In the genomic region with DNA sequence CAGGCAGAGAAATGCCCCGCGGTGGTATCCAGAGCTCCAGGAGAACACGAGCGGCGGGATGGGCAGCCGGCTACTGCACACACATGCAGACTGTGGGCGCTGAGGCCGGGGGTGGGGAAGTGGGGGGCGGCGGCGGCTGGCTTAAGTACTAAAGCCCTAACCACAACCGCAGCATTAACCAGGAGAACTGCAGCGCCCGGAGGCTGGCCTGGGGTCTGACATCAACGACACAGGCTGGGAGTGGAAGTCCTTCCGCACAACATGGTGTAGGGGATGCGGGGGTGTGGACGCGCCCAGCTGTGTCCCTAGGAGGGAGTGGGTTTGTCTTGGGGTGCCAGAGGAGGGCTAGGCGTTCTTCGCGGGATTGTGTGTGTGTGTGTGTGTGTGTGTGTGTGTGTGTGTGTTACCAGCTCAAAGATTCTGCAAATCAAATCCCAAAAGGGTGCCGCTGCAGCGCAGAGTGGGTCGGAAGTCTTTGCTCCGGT, we compare ENCODE assay signal across 7 mouse cellular contexts. TPM values are rescaled to one million over a fixed set of nuclear protein-coding genes. Genes with fewer than 3 reads are reported as not detected.
DNase-seq lines count a peak whose midpoint lies in the region; ATAC-seq and TF ChIP-seq lines count a peak whose summit lies in the region.

No protein-coding gene starts in this region.

- H3K27me3 ChIP-seq in hindbrain, postnatal 0 days (ENCODE audit: insufficient read depth, low read length) = no peaks in the 10 kb centered on the region
- H3K27me3 ChIP-seq in midbrain, embryonic 15.5 days (replicated peaks) = no peaks in the 10 kb centered on the region
- no peaks in the 10 kb centered on the region for H3K27me3 ChIP-seq in splenic B cell, adult 2 months (ENCODE audit: control insufficient read depth, insufficient read depth, low read length, poor library complexity, severe bottlenecking)

- H3K9ac ChIP-seq in hindbrain, postnatal 0 days (replicated peaks; ENCODE audit: low read length) = peak overlapping the region; percentile 69
- H3K9ac ChIP-seq in midbrain, embryonic 15.5 days = peak overlapping the region; percentile 76

- 1% methylated on average over 26 of the region's 26 CpGs for WGBS in hindbrain, postnatal 0 days
- under 1% methylated on average over 26 of the region's 26 CpGs for WGBS in midbrain, embryonic 15.5 days

- peak overlapping the region; percentile 92 for H3K27ac ChIP-seq in hindbrain, postnatal 0 days
- H3K27ac ChIP-seq in midbrain, embryonic 15.5 days = peak overlapping the region; percentile 91

- no peaks in the 10 kb centered on the region for H3K36me3 ChIP-seq in hindbrain, postnatal 0 days (ENCODE audit: insufficient read depth, low read length)
- no peaks in the 10 kb centered on the region for H3K36me3 ChIP-seq in midbrain, embryonic 15.5 days (replicated peaks)
- no peaks in the 10 kb centered on the region for H3K36me3 ChIP-seq in splenic B cell, adult 2 months (ENCODE audit: control insufficient read depth, insufficient read depth, low read length, poor library complexity, severe bottlenecking)

- peak overlapping the region; percentile 77 for H3K4me2 ChIP-seq in hindbrain, postnatal 0 days (ENCODE audit: low read depth, low read length)
- H3K4me2 ChIP-seq in midbrain, embryonic 15.5 days = peak overlapping the region; percentile 90

- no peak for ATAC-seq in hindbrain, postnatal 0 days
- no peak for ATAC-seq in midbrain, embryonic 15.5 days (replicated peaks)

- DNase-seq in MN1 (ENCODE audit: low spot score) = peak; percentile 43
- peak; percentile 71 for DNase-seq in brain, embryonic 14.5 days (ENCODE audit: low read depth)
- DNase-seq in frontal cortex, postnatal 14 days (ENCODE audit: low spot score in 2 of 2) = peak; percentile 38 to 48
- peak; percentile 65 for DNase-seq in hindbrain, postnatal 0 days (ENCODE audit: low spot score)
- peak; percentile 58 for DNase-seq in left cerebral cortex, postnatal 4 days
- DNase-seq in splenic B cell, adult 2 months (ENCODE audit: low read depth, low spot score) = peak; percentile 53

- H3K4me3 ChIP-seq in hindbrain, postnatal 0 days (ENCODE audit: low read length) = peak overlapping the region; percentile 69
- H3K4me3 ChIP-seq in midbrain, embryonic 15.5 days = peak overlapping the region; percentile 68

- no peaks in the 10 kb centered on the region for H3K9me3 ChIP-seq in hindbrain, postnatal 0 days (ENCODE audit: low read length)
- no peaks in the 10 kb centered on the region for H3K9me3 ChIP-seq in midbrain, embryonic 15.5 days

- intact Hi-C loops in left cerebral cortex, postnatal 4 days (cut with DNase I) = loop anchor here (10.0 kb wide), 1 partner anchor 100 kb away; no protein-coding TSS in a partner anchor

- peaks cover 24% of the 10 kb centered on the region for H3K4me1 ChIP-seq in hindbrain, postnatal 0 days (ENCODE audit: insufficient read depth, low read length)
- peaks cover 48% of the 10 kb centered on the region for H3K4me1 ChIP-seq in midbrain, embryonic 15.5 days

- TF ChIP-seq POLR2A in brain, embryonic 14.5 days (IDR thresholded peaks at IDR 0.05; ENCODE audit: borderline replicate concordance, extremely low read depth, insufficient read depth, insufficient read length, poor library complexity, severe bottlenecking) = no peak

- no peak for TF ChIP-seq CTCF in brain, embryonic 14.5 days (IDR thresholded peaks at IDR 0.05; ENCODE audit: borderline replicate concordance, extremely low read depth, insufficient read depth, insufficient read length)
- no peak for TF ChIP-seq CTCF in hindbrain, postnatal 0 days (IDR thresholded peaks at IDR 0.05; ENCODE audit: low read depth)

RNA-seq across cellular contexts. Expression of a gene that starts 2.0 kb away (rescaled TPM):
- 31.5 and 51.1 TPM in 2 replicates for polyA plus RNA-seq in brain, embryonic 14.5 days (2012; rRNA removed)
- total RNA-seq in hindbrain, postnatal 0 days (2014; rRNA removed) = 62.8 and 69.3 TPM in 2 replicates
- 23.3 and 24.5 TPM in 2 replicates for polyA plus RNA-seq in hindbrain, postnatal 0 days (2015; fragmentation: Nextera tagmentation; extraction: Ambion mirVana)
- total RNA-seq in left cerebral cortex, postnatal 4 days (2021) = 100 to 1,000 TPM; 175 to 199 TPM
- polyA plus RNA-seq in midbrain, embryonic 15.5 days (2015; fragmentation: Nextera tagmentation; extraction: Ambion mirVana) = 24.5 and 25.3 TPM in 2 replicates

RNA-seq across cellular contexts. Expression of a gene that starts 2.6 kb away (rescaled TPM):
- polyA plus RNA-seq in brain, embryonic 14.5 days (2012; rRNA removed) = 1.1 and 2.1 TPM in 2 replicates
- 0.11 TPM in 1 of 2 replicates, not detected in the other for total RNA-seq in hindbrain, postnatal 0 days (2014; rRNA removed)
- 0.98 and 1.4 TPM in 2 replicates for polyA plus RNA-seq in hindbrain, postnatal 0 days (2015; fragmentation: Nextera tagmentation; extraction: Ambion mirVana)
- total RNA-seq in left cerebral cortex, postnatal 4 days (2021) = 1 to 10 TPM; 1.2 TPM
- 1.1 and 1.4 TPM in 2 replicates for polyA plus RNA-seq in midbrain, embryonic 15.5 days (2015; fragmentation: Nextera tagmentation; extraction: Ambion mirVana)
